Mouse (Mus musculus) gastrocnemius, adult 8-10 months (tissue): ENCODE results near the gene Rdh1. TPM values are rescaled to one million over a fixed set of nuclear protein-coding genes. Genes with fewer than 3 reads are reported as not detected.

Source experiments
- total RNA-seq, 4 experiments: library from RNA; stranded (reverse); gene quantifications; 2 replicates each; pipeline ENCODE4 v1.2.4; 2022

Rdh1 gene
- total RNA-seq, 4 experiments from 2014 or later, result 0.11 TPM; not detected in 3

Other genes starting within 250 kb of the Rdh1 start
- 10 to 100 TPM in 1 of 4 experiments, 1 to 10 TPM in 3; 4.6 to 11.1 (median 7.6) TPM for gene Ndufa4l2, start 244.8 kb upstream of the Rdh1 start, total RNA-seq
- 10 to 100 TPM; 20.3 to 23.0 (median 22.8) TPM for gene Shmt2, start 237.3 kb upstream of the Rdh1 start, total RNA-seq
- gene Nxph4, start 225.2 kb upstream of the Rdh1 start, total RNA-seq, result under 1 TPM in 2 of 4 experiments, not detected in 2; 0.16 to 0.27 TPM
- gene Lrp1, start 138.6 kb upstream of the Rdh1 start, total RNA-seq, result 10 to 100 TPM; 25.5 to 45.5 (median 36.3) TPM
- 10 to 100 TPM; 14.1 to 15.3 (median 14.2) TPM for gene Stat6, start 116.7 kb upstream of the Rdh1 start, total RNA-seq
- 1 to 10 TPM; 2.0 to 2.6 (median 2.3) TPM for gene Nemp1, start 92.8 kb upstream of the Rdh1 start, total RNA-seq
- 1 to 10 TPM; 2.1 to 3.6 (median 2.8) TPM for gene Nab2, start 91.2 kb upstream of the Rdh1 start, total RNA-seq
- not detected for gene Myo1a, start 54.6 kb upstream of the Rdh1 start, total RNA-seq
- gene Tac2, start 35.2 kb upstream of the Rdh1 start, total RNA-seq, result not detected
- gene Zbtb39, start 20.2 kb upstream of the Rdh1 start, total RNA-seq, result 1 to 10 TPM; 6.0 to 8.1 (median 6.4) TPM
- gene Gpr182, start 8.0 kb upstream of the Rdh1 start, total RNA-seq, result under 1 TPM; 0.34 to 0.48 (median 0.42) TPM
- gene Rdh16f1, start 66 bp downstream of the Rdh1 start, total RNA-seq, result under 1 TPM in 2 of 4 experiments, not detected in 2; 0.48 to 0.75 TPM
- under 1 TPM in 3 of 4 experiments, not detected in 1; 0.12 to 0.58 (median 0.56) TPM for gene Rdh9, start 16.7 kb downstream of the Rdh1 start, total RNA-seq
- under 1 TPM in 1 of 4 experiments, not detected in 3; 0.11 TPM for gene Rdh16, start 41.4 kb downstream of the Rdh1 start, total RNA-seq
- gene Rdh19, start 90.2 kb downstream of the Rdh1 start, total RNA-seq, result not detected
- not detected for gene Rdh16f2, start 106.8 kb downstream of the Rdh1 start, total RNA-seq
- gene Rdh7, start 129.1 kb downstream of the Rdh1 start, total RNA-seq, result under 1 TPM in 1 of 4 experiments, not detected in 3; 0.40 TPM
- not detected for gene Sdr9c7, start 138.8 kb downstream of the Rdh1 start, total RNA-seq
- gene Hsd17b6, start 247.9 kb downstream of the Rdh1 start, total RNA-seq, result not detected